ENCODE assay signal across 8 mouse cellular contexts in the genomic region with DNA sequence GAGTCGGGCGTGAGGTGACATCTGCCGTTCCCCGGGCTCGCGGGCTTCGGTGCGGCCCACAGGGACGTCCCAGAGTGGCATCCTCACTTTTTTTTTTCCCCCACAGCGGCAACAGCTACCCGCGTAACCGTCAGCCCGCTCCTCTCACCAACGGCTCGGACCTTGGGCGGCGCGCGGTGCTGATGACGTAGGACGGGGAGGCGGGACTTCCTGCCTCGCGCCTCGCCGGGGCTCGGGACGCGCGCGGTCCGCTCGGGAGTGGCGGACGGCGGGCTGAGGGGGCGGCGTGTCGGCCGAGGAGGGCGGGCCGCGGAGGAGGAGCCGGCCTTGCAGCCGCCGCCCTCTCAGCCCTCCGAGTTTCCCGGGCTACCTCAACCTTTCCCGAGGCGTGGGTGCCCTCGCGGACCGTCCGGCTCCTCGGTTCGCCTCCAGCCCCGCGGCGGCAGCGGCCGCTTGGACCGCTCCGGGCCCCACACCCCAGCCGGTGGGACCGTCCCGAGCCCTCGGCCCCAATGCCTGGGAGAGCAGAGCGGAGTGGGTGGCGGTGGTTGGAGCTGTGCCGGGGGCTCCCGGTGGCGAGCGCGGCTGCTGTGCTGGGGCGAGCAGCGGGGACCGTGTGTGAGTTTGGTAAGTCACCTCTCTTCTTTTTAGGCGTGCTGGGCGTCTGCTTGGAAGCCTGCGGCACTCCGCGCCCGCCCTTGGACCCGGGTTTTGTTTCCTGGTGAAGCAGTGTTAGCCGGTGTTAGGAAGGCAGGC. TPM values are rescaled to one million over a fixed set of nuclear protein-coding genes. Genes with fewer than 3 reads are reported as not detected.
DNase-seq lines count a peak whose midpoint lies in the region; ATAC-seq and TF ChIP-seq lines count a peak whose summit lies in the region.

Gene Cep83 (plus strand): TSS at position 235 of the 756 bp plus-strand sequence.

- peak; percentile 99 for ATAC-seq in embryonic facial prominence, embryonic 14.5 days (ENCODE audit: low read depth)
- ATAC-seq in limb, embryonic 13.5 days (ENCODE audit: low FRiP score, low read depth) = peak; percentile 97
- ATAC-seq in midbrain, embryonic 15.5 days (replicated peaks) = peak; percentile 99

- H3K27me3 ChIP-seq in embryonic facial prominence, embryonic 14.5 days (replicated peaks; ENCODE audit: control insufficient read depth, insufficient read depth, low read length) = no peaks in the 10 kb centered on the region
- no peaks in the 10 kb centered on the region for H3K27me3 ChIP-seq in limb, embryonic 13.5 days
- H3K27me3 ChIP-seq in midbrain, embryonic 15.5 days (replicated peaks) = no peaks in the 10 kb centered on the region

- peak within 1 kb of the TSS; percentile 80 for H3K4me3 ChIP-seq in bone marrow, adult 2 months (replicated peaks; ENCODE audit: control insufficient read depth, low read depth, low read length)
- peak within 1 kb of the TSS; percentile 94 for H3K4me3 ChIP-seq in embryonic facial prominence, embryonic 14.5 days (ENCODE audit: low read depth, low read length)
- H3K4me3 ChIP-seq in limb, embryonic 13.5 days = peak within 1 kb of the TSS; percentile 89
- peak within 1 kb of the TSS; percentile 92 for H3K4me3 ChIP-seq in midbrain, embryonic 15.5 days

- no peaks in the 10 kb centered on the region for H3K9me3 ChIP-seq in embryonic facial prominence, embryonic 14.5 days (ENCODE audit: control insufficient read depth, low read length)
- H3K9me3 ChIP-seq in limb, embryonic 13.5 days = no peaks in the 10 kb centered on the region
- H3K9me3 ChIP-seq in midbrain, embryonic 15.5 days = no peaks in the 10 kb centered on the region

- no peaks in the 10 kb centered on the region for H3K36me3 ChIP-seq in embryonic facial prominence, embryonic 14.5 days (ENCODE audit: control insufficient read depth, insufficient read depth, low read length)
- H3K36me3 ChIP-seq in limb, embryonic 13.5 days = no peaks in the 10 kb centered on the region
- no peaks in the 10 kb centered on the region for H3K36me3 ChIP-seq in midbrain, embryonic 15.5 days (replicated peaks)

- DNase-seq in A20 (ENCODE audit: low read depth, low spot score) = peak; percentile 94
- peak; percentile 96 for DNase-seq in embryonic facial prominence, embryonic 14.5 days (ENCODE audit: low spot score)
- DNase-seq in heart, adult 8-10 months (ENCODE audit: low spot score) = peak; percentile 91
- DNase-seq in kidney, adult 9 months = peak; percentile 93
- DNase-seq in spleen, adult 18-20 months = peak; percentile 90 to 94

- under 1% methylated on average over 80 of the region's 86 CpGs for WGBS in bone marrow, adult 2 months
- 0% methylated on average over 27 of the region's 86 CpGs for WGBS in embryonic facial prominence, embryonic 14.5 days
- WGBS in limb, embryonic 13.5 days = under 1% methylated on average over 79 of the region's 86 CpGs
- 0% methylated on average over 85 of the region's 86 CpGs for WGBS in midbrain, embryonic 15.5 days

- peak within 1 kb of the TSS; percentile 65 for H3K4me2 ChIP-seq in embryonic facial prominence, embryonic 14.5 days (ENCODE audit: low read depth, low read length)
- H3K4me2 ChIP-seq in limb, embryonic 13.5 days (replicated peaks) = peak within 1 kb of the TSS; percentile 77
- peak within 1 kb of the TSS; percentile 76 for H3K4me2 ChIP-seq in midbrain, embryonic 15.5 days

- H3K27ac ChIP-seq in bone marrow, adult 2 months (ENCODE audit: control insufficient read depth, insufficient read depth, low read depth, low read length, poor library complexity) = peak within 1 kb of the TSS; percentile 97
- H3K27ac ChIP-seq in embryonic facial prominence, embryonic 14.5 days (replicated peaks; ENCODE audit: low read depth, low read length) = peak within 1 kb of the TSS; percentile 86
- H3K27ac ChIP-seq in limb, embryonic 13.5 days = peak within 1 kb of the TSS; percentile 85
- peak within 1 kb of the TSS; percentile 93 for H3K27ac ChIP-seq in midbrain, embryonic 15.5 days

- TF ChIP-seq POLR2A in bone marrow, adult 2 months (IDR thresholded peaks at IDR 0.05; ENCODE audit: borderline replicate concordance, control insufficient read depth, low read depth, low read length) = peak; percentile 88

- H3K4me1 ChIP-seq in bone marrow, adult 2 months (ENCODE audit: control insufficient read depth, insufficient read depth, low read length) = peaks cover 1% of the 10 kb centered on the region; the same call in 1 of the 2 replicates
- no peaks in the 10 kb centered on the region; the same call in none of the 2 replicates for H3K4me1 ChIP-seq in embryonic facial prominence, embryonic 14.5 days (ENCODE audit: control insufficient read depth, insufficient read depth, low read length)
- H3K4me1 ChIP-seq in limb, embryonic 13.5 days = peaks cover 14% of the 10 kb centered on the region
- peaks cover 19% of the 10 kb centered on the region for H3K4me1 ChIP-seq in midbrain, embryonic 15.5 days

- no peak for TF ChIP-seq CTCF in bone marrow, adult 2 months (IDR thresholded peaks at IDR 0.05; ENCODE audit: control insufficient read depth, insufficient read depth, low read length)

- peak within 1 kb of the TSS; percentile 97 for H3K9ac ChIP-seq in embryonic facial prominence, embryonic 14.5 days (ENCODE audit: low read depth, low read length)
- peak within 1 kb of the TSS; percentile 98 for H3K9ac ChIP-seq in limb, embryonic 13.5 days
- H3K9ac ChIP-seq in midbrain, embryonic 15.5 days = peak within 1 kb of the TSS; percentile 87

RNA-seq across cellular contexts. Expression of gene Cep83, which starts in this region (rescaled TPM):
- 15.5 and 15.9 TPM in 2 replicates for polyA plus RNA-seq in bone marrow, adult 2 months (2011; ENCODE audit: insufficient read depth, insufficient read length, low replicate concordance, missing spikeins)
- 20.3 and 22.5 TPM in 2 replicates for polyA plus RNA-seq in embryonic facial prominence, embryonic 14.5 days (2014; fragmentation: Nextera tagmentation; extraction: Ambion mirVana)
- 10 to 100 TPM; 18.3 to 21.4 (median 20.2) TPM for total RNA-seq in heart, adult 8-10 months (2022)
- 22.0 and 22.6 TPM in 2 replicates for polyA plus RNA-seq in limb, embryonic 13.5 days (2015; fragmentation: Nextera tagmentation; extraction: Ambion mirVana)
- polyA plus RNA-seq in midbrain, embryonic 15.5 days (2015; fragmentation: Nextera tagmentation; extraction: Ambion mirVana) = 17.0 and 18.1 TPM in 2 replicates

Comparison
In these comparisons a context has a peak if more than half of its experiments do, and no peak if none do; other contexts are left out.
1. Peak in every context shown above with its lines: DNase-seq, ATAC-seq, H3K4me3 ChIP-seq and H3K27ac ChIP-seq.